Mouse (Mus musculus) cerebellum, adult 2 months (tissue): ENCODE data around the gene Tgfb3.

Experiments used
- CTCF ChIP-seq: fragments of 200-500 bp; IDR thresholded peaks from 2 replicates; pipeline ENCODE4 v1.5.1; 2011; ENCODE audit warnings: low read depth, mild to moderate bottlenecking, control low read depth, low read length, moderate library complexity, borderline replicate concordance; ENCODE audit not compliant: insufficient read depth
- POLR2A ChIP-seq: fragments of 200-500 bp; IDR thresholded peaks from 2 replicates; pipeline ENCODE4 v1.6.1; 2011; ENCODE audit warnings: low read length, control low read depth, borderline replicate concordance; ENCODE audit not compliant: insufficient read depth

DNA sequence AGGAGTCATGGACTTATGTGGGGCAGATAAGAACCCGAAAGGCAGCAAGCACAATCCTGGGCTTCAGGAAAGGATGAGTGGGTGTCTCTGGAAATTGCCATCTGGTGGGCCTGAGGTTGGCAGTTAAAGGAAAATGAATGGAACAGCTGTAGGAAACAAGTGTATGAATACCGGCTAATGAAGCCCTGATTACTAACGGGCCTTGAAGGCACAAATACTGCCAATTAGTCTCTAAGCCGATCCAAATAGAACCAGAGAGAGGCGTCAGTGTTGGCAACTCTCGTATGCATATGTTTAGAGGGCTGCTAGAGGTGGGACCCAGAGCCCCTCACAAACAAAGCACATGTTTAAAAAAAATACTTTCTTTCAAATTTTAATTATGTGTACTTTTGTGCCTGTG, 7.4 kb downstream of the Tgfb3 start:
- TF ChIP-seq CTCF (no peak), POLR2A (no peak)
